Mouse (Mus musculus) liver, adult 2 months (tissue): ENCODE measurements around the gene Gm11060.

Experiments used
- CTCF ChIP-seq: fragments of 200-500 bp; IDR thresholded peaks from 2 replicates; pipeline ENCODE4 v1.5.1; 2011; ENCODE audit warnings: low read depth, low read length, control low read depth
- POLR2A ChIP-seq: fragments of 200-500 bp; IDR thresholded peaks from 2 replicates; pipeline ENCODE4 v1.6.1; 2011; ENCODE audit warnings: low read length, control low read depth; ENCODE audit not compliant: insufficient read depth; ENCODE audit errors: extremely low read depth

GRCm38 (mm10) chr2:105100541-105100940, 8.7 kb downstream of the Gm11060 start:
- TF ChIP-seq POLR2A (no peak), CTCF (no peak)
